Mouse (Mus musculus): ENCODE results near the gene Eml6.
"Not testable (repeated sequence)": the region's sequence is repeated elsewhere in the genome, so short reads cannot be mapped to it uniquely, and the experiment has no call there.

The Eml6 gene

DNA sequence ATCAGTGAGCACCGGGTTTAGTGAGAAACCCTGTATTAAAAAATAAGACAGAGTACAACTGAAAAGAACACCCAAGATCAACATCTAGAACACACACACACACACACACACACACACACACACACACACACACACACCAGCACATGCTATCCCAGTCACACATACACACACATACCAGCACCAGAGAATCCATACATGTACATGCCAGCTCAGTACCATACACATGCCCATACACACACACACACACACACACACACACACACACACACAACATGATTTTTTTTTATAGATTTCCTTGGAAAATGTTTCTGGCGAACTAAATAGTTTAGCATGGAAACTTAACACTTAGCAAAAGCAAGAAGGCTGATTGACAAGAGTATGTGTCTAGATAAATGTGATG is 164.8 kb downstream of the Eml6 start:
- DNase-seq (ENCODE audit: low read depth, low spot score): no peak

DNA sequence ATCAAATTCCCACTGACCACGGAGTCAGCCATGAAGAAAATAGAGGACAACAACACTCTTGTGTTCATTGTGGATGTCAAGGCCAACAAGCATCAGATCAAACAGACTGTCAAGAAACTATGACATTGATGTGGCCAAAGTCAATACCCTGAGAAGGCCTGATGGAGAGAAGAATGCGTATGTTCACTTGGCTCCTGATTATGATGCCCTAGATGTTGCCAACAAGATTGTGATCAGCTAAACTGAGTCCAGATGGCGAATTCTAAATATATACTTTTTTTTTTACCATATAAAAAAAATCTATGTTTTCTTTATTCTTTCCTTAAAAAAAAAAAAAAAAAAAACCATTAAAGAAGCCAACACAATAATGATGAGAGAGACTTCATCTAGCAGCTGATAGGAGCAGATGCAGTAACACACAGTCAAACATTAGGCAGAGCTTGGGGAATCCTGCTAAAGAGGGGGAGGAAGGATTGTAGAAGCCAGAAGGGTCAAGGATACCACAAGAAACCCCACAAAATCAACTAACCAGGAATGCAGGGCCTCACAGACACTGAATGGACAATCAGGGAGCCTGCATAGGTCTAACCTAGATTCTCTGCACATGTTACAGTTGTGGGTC is 185.1 kb downstream of the Eml6 start:
- peak; percentile 49 for DNase-seq (ENCODE audit: low read depth, low spot score)

DNA sequence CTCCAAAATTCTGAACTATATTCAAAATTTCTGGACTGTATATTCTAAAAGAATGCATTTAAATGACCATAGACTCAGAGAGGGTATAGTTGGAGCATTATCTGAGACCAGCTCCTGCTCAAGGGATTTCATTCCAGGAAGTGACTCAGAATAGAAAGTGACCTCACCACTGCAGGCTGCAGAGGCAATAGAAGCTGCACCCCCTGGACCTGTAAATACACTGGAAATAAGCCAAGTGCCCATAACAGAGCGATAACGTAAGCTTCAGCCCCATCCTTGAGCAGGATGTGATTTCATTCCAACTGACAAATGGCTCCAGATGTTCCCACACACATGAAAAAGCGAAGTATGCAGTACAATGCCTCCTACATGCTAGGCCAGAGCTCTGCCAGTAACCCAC is 186.1 kb downstream of the Eml6 start:
- DNase-seq (ENCODE audit: low read depth, low spot score): peak; percentile 98

GRCm38 (mm10) chr11:29837066-29837465 is 188.8 kb downstream of the Eml6 start:
- peak; percentile 64 for DNase-seq (ENCODE audit: low read depth, low spot score)

- no peak for DNase-seq (ENCODE audit: low read depth, low spot score)
Observed at GRCm38 (mm10) chr11:29827729-29828128, 198.1 kb downstream of the Eml6 start.

- DNase-seq (ENCODE audit: low read depth, low spot score): no peak
Observed at GRCm38 (mm10) chr11:29826001-29826400, 199.8 kb downstream of the Eml6 start.

DNA sequence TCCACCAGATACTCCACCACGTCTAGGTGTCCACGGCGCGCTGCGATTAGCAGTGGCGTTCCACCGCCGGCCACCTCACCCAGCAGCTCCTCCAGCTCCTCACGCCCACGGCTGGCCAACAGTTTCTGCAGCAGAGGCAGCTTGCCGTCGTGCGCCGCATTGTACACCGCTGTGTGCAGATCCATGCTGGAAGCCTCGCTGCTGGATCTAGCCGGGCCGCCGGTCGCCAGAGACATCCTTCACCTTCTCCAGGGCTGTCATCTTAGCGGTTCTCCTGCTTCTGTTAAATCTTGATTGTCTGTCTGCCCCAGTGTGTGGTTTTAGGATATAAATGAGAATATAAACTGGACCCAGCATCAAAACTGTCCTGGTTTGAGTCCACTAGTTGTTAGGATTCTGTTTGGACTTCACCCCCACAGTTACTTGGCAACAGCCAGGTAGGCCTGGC is 200.5 kb downstream of the Eml6 start, which contains the start of gene 4931440F15Rik:
4931440F15Rik (minus strand) TSS at position 398 of the 448 bp plus-strand sequence.
- not testable (repeated sequence) for DNase-seq (ENCODE audit: low read depth, low spot score)

DNA sequence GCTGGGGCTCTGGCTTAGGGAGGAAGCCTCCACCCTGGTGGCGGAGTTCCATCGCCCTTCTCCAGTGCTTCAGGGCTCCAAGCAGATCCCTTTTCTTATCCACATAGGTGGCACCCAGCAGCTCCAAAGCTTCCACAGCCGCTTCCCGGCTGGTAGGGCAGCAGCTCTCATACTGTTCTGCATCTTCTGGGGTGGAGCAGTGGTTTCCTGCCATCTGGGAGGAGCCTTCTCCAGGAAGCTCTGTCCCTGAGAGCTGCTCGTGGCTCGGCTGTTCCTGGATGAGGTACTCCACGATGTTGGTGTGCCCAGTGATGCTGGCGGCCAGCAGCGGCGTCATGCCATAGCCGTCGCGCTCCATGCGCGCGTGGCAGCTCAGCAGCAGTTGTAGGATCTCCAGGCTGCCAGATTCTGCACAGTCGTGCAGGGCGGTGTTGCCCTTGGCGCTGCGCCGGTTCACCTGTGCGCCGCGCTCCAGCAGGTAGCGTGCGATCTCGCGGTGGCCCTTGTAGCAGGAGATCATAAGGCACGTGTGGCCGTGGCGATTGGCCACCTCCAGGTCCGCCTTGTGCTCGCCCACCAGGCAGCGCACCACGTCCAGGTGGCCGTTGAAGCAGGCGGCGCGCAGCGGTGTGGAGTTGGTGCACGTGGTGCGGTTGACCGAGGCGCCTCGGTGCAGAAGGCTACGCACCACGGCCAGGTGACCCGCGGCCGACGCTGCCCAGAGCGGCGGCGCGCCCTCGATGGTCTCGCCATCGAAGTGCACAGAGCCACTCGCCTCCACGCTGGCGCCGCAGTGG is 201.2 kb downstream of the Eml6 start:
- DNase-seq (ENCODE audit: low read depth, low spot score): not testable (repeated sequence)

GRCm38 (mm10) chr11:29823141-29823540 is 202.7 kb downstream of the Eml6 start:
- no peak for DNase-seq (ENCODE audit: low read depth, low spot score)

GRCm38 (mm10) chr11:29815670-29816069 is 210.2 kb downstream of the Eml6 start:
- DNase-seq (ENCODE audit: low read depth, low spot score): no peak

DNA sequence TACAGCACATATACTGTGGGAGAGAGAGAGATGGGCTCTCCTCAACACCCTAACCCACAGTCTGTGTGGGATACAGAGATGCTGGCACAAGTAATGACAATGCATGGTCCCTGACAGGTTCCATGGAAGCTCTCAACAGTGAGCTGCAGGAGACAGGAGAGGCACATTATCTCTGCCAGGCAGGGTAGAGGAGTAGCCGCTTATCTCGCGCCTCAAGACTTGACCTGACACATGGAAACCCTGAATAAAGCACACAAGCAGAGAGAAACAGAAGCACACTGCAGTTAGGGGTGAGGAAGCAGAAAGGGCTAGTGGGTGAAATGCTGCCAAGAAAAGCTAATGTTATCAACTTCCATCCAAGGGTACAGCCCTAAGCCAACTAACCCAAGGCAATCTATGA is 210.6 kb downstream of the Eml6 start:
- DNase-seq (ENCODE audit: low read depth, low spot score): no peak

GRCm38 (mm10) chr11:29813267-29813666 is 212.6 kb downstream of the Eml6 start:
- DNase-seq (ENCODE audit: low read depth, low spot score): no peak

- no peak for DNase-seq (ENCODE audit: low read depth, low spot score)
Observed at GRCm38 (mm10) chr11:29812475-29812874, 213.4 kb downstream of the Eml6 start.

GRCm38 (mm10) chr11:29810324-29810723 is 215.5 kb downstream of the Eml6 start:
- peak; percentile 9 for DNase-seq (ENCODE audit: low read depth, low spot score)

DNA sequence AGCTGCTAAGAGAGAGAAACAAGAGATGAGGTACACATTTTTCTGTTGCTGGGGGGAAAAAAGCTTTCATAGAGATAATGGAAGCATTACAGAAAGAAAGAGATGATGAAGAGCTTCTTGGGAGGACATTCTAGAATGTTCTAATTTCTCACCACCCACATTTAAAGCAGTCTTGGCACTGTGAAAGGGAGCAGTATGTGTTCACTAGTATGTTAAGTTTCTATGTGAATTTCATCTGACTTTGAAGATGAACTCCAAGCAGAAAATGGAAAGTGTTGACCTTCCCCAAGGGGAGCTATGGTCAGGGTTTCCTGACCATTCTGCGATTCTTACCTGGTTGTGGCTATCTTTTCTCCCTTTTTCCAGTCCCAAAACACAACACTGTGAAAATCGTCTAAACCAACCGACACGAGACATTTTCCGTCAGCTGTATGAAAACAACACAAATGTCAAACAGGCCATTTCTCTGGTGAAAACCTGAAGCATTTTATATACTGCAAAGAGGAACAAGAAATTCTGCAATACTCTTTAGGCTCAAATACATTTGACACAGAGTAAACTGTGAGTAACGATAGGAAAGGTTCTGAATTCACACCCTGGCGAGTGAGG is 216.7 kb downstream of the Eml6 start:
- no peak for DNase-seq (ENCODE audit: low read depth, low spot score)

DNA sequence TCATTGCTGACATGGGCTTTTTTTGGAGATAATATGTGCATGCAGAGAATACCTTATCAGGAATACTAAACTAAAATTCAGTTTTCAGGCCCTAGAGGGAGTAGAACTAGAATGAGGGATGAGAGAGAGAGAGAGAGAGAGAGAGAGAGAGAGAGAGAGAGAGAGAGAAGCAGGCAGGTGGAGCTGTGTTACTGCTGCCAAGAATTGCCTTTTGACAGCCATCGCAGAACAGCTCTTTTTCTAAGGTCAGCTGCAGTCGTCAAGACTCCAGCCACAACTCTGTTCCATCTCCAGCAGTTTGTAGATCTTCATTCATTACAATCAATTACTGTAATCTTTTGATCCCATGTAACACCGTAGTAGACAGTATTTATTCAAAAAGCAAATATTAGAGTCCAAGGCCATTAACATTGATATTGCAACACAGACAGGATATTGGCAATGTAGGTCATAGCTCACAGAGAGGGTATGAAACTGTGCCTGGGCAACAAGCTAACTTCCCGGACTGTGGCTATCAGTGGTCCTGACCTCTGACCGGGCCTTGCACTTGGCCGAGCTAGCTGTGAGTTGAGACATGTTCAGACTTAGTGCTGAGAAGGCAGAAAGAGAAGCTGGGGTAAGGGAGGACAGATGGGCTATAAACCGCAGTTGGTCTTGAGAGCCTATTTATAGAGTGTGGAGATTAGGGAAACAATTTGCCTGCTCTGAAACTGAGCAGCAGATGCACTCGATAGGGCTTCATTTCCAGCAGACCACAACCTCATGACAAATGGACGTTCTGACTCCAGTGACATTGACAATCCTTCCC is 217.5 kb downstream of the Eml6 start:
- DNase-seq (ENCODE audit: low read depth, low spot score): no peak

DNA sequence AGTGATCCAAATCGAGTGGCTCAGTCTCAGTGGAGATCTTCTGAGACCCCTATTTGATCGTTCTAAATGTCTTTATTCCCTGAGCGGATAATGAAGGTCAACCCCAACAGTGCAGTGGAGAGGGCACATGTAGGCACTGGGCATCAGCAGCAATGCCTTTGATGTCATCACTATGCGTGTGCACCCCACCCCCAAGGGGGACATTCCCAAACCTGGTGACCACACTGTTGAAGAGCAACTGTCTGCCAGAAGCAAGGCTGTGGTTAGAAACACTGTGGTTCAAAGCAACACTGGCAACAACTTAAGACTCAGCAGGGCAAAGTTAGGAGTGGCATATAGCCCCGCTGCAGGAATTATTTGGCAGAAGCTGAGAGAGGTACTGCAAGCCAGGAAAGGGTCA is 218.5 kb downstream of the Eml6 start:
- no peak for DNase-seq (ENCODE audit: low read depth, low spot score)

DNA sequence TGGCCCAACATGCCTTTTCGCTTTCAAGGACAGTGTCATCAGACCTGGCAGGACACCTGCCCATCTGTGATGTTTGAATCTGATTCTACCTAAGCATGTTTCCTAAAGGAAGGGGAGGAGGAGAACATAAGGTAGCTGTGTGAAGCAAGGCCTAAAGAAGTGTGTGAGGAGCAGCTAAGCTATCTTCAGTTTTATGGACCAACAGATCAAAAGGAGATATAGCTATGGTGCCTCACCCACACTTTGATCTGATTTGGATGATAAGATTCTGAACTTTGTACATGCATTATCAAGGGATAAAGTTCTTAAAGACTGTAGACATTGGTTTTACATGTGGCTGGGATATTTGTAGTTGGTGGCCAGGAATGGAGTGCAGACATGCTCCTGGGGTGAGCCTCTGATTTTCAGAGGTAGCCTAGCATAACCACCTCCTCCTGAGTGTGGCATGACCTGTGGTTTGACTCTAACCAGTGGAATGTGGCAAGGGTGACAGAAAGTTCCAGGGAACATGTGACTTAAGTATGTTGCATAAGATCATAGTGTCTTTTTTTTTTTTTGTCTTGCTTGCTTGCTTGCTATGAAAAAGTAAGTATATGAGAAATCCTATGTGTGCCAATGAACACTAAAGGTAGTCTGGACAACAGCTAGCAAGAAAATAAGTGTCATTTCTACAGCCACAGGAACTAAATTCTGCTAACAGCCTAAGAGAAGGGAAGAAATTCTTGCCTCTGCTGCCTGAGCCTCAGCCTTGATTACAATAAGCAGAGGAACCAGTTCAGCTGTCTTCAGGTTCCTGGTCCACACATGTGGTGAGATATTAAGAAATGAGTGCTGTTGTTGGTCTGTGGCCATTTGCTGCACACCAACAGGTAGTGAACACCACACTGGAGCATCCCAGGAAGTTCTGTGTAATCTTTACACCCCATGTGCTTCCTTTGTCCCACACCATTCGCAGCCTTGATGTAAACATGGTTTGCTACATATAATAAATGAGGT is 224.1 kb downstream of the Eml6 start:
- peak; percentile 48 for DNase-seq (ENCODE audit: low read depth, low spot score)

- DNase-seq (ENCODE audit: low read depth, low spot score): no peak
Observed at GRCm38 (mm10) chr11:29799839-29800238, 226.0 kb downstream of the Eml6 start.

DNA sequence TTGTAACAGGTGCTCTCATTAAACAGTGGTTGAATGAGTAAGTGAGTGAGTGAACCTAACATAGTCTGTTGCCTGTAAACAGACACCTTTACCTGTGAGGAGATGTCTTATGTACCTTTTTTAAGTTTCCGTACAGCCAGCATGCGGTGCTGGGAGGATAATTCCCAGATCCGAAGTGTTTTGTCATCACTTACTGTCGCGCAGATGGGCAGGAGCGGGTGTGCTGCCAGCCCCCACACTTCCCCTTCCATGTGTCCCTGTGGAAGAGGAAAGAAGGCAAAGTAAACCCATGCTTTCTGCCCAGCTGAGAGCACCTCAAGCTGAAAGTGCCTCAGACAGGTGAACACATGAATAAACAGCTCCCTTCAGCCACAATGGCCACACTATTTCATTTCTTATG is 230.7 kb downstream of the Eml6 start:
- DNase-seq (ENCODE audit: low read depth, low spot score): no peak

DNA sequence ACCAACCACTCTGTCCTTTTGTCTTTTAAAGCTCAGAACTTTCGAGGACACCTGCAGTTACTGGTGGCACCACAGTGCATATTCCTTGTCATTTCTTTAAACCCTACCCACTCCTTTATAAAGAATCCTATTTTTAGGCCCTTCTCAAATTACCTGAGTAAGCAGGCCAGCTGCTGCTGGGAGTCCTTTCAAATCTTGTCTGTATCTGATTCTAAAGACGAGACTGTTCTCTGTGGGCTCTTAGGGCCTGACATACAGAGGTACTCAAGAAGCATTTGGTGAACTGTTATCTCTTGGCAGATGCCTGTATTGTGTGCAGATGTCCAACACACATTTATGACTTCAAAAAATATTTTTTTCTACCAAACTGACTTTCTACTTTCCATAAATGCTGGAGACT is 231.4 kb downstream of the Eml6 start:
- DNase-seq (ENCODE audit: low read depth, low spot score): no peak

Measured in 3T3-L1 (cell line).